Mouse (Mus musculus) kidney, embryonic 14.5 days (tissue): ENCODE measurements at regions not wholly inside any gene's neighbourhood (a gene's known extent, or its start where the extent isn't known, plus 50 kb on each side); places are given as distances from the start of the nearest gene placed in this dataset. TPM values are rescaled to one million over a fixed set of nuclear protein-coding genes. Genes with fewer than 3 reads are reported as not detected.

ENCODE experiments used
- ATAC-seq: fragments of 200-750 bp; cut with Nextera tagmentation; 2 replicates; pipeline ENCODE4 v1.8.0; 2017; ENCODE audit warnings: moderate number of reproducible peaks, mild to moderate bottlenecking, moderate TSS enrichment, moderate library complexity; ENCODE audit not compliant: low FRiP score, low TSS enrichment
- H3K27ac ChIP-seq: fragments of 300-500 bp; sonication (generic); 2 replicates; pipeline ENCODE4 v1.5.1; 2014; ENCODE audit warnings: low read depth, mild to moderate bottlenecking, low read length, moderate library complexity, mixed read lengths
- H3K27me3 ChIP-seq: fragments of 300-500 bp; sonication (generic); 2 replicates; pipeline ENCODE4 v1.6.1; 2014; ENCODE audit warnings: mild to moderate bottlenecking, low read length; ENCODE audit not compliant: control insufficient read depth, insufficient read depth
- H3K36me3 ChIP-seq: fragments of 300-500 bp; sonication (generic); 2 replicates; pipeline ENCODE4 v1.6.1; 2014; ENCODE audit warnings: low read length, mixed read lengths; ENCODE audit not compliant: control insufficient read depth, insufficient read depth
- H3K4me1 ChIP-seq: fragments of 300-500 bp; sonication (generic); 2 replicates; pipeline ENCODE4 v1.6.1; 2014; ENCODE audit warnings: low read length, mixed read lengths; ENCODE audit not compliant: control insufficient read depth, insufficient read depth
- H3K4me2 ChIP-seq: fragments of 300-500 bp; sonication (generic); replicated peaks from 2 replicates; pipeline ENCODE4 v1.6.1; 2014; ENCODE audit warnings: low read depth, mild to moderate bottlenecking, low read length
- H3K4me3 ChIP-seq: fragments of 300-500 bp; sonication (generic); 2 replicates; pipeline ENCODE4 v1.5.1; 2014; ENCODE audit warnings: mild to moderate bottlenecking, low read length
- H3K9ac ChIP-seq: fragments of 300-500 bp; sonication (generic); 2 replicates; pipeline ENCODE4 v1.6.1; 2014; ENCODE audit warnings: low read depth, mild to moderate bottlenecking, low read length, moderate library complexity
- H3K9me3 ChIP-seq: fragments of 300-500 bp; sonication (generic); 2 replicates; pipeline ENCODE4 v1.6.1; 2016; ENCODE audit warnings: low read length; ENCODE audit not compliant: control insufficient read depth
- whole genome bisulfite sequencing: fragments of 180-500 bp; shearing (Covaris S2); extraction: QIAGEN DNeasy Blood & Tissue Kit; methylation state at CpG from one replicate; pipeline ENCODE4 v1.1.7; 2014; 5-methylcytosine and 5-hydroxymethylcytosine counted together
- microRNA-seq: library from miRNA; unstranded; fragments of <30 nt; microRNA quantifications from one replicate; pipeline ENCODE4, GENCODE M21; 2016

DNA sequence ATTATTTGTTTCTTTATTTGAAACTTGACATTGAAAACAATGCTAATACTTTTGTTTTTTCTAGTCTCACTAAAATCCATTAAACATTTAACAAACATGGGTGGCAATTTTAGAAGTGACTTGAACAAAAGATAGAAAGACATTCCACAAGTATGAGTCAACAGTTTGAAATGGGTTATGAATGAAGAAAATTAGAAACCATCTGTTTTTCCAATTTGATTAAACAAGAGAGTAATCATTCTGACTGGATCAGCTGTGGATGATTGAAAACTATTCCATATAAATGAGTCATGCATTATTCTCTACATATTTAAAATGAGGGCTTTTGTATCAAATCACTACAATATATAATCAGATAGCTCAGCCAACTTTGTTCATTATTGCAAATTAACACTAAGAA lies 334.8 kb upstream of the Olfr161 start:
- Histone ChIP-seq H3K36me3 (no peaks in the 10 kb centered on the region), H3K4me3 (no peak overlapping the region), H3K4me1 (no peaks in the 10 kb centered on the region), H3K4me2 (no peak overlapping the region), H3K27me3 (no peaks in the 10 kb centered on the region), H3K9ac (no peak overlapping the region), H3K27ac (no peak overlapping the region), H3K9me3 (peaks cover 27% of the 10 kb centered on the region)
- no peak for ATAC-seq

GRCm38 (mm10) chr16:3265351-3265750 lies 325.5 kb upstream of the Olfr161 start:
- H3K9ac ChIP-seq: no peak overlapping the region
- 89% methylated on average over 1 of the region's 1 CpGs for WGBS
- no peaks in the 10 kb centered on the region for H3K36me3 ChIP-seq

GRCm38 (mm10) chr16:3271819-3272490 lies 318.9 kb upstream of the Olfr161 start:
- H3K9me3 ChIP-seq: peaks cover 48% of the 10 kb centered on the region
- H3K36me3 ChIP-seq: no peaks in the 10 kb centered on the region
- 62% methylated on average over 2 of the region's 2 CpGs for WGBS
- H3K27ac ChIP-seq: no peak overlapping the region
- H3K4me2 ChIP-seq: no peak overlapping the region
- H3K9ac ChIP-seq: no peak overlapping the region
- H3K4me3 ChIP-seq: no peak overlapping the region
- ATAC-seq: no peak
- no peaks in the 10 kb centered on the region for H3K4me1 ChIP-seq
- no peaks in the 10 kb centered on the region for H3K27me3 ChIP-seq

More at GRCm38 (mm10) chr16:3265351-3265750, 325.5 kb upstream of the Olfr161 start:
- H3K4me3 ChIP-seq: no peak overlapping the region
- no peak overlapping the region for H3K4me2 ChIP-seq
- H3K9me3 ChIP-seq: peaks cover 47% of the 10 kb centered on the region
- H3K4me1 ChIP-seq: no peaks in the 10 kb centered on the region
- no peak for ATAC-seq
- H3K27me3 ChIP-seq: no peaks in the 10 kb centered on the region
- no peak overlapping the region for H3K27ac ChIP-seq

- ATAC-seq: no peak
- H3K9me3 ChIP-seq: peaks cover 47% of the 10 kb centered on the region
- no peak overlapping the region for H3K27ac ChIP-seq
- H3K36me3 ChIP-seq: no peaks in the 10 kb centered on the region
- no peaks in the 10 kb centered on the region for H3K27me3 ChIP-seq
- no peaks in the 10 kb centered on the region for H3K4me1 ChIP-seq
- no peak overlapping the region for H3K4me2 ChIP-seq
- no peak overlapping the region for H3K4me3 ChIP-seq
- H3K9ac ChIP-seq: no peak overlapping the region
- WGBS: 72% methylated on average over 2 of the region's 2 CpGs
Observed at GRCm38 (mm10) chr16:3273427-3273826, 317.4 kb upstream of the Olfr161 start.

Small RNA genes in the stretch of these regions (microRNA-seq; reads per million reads assigned to microRNA genes)
- not detected for gene Gm23215
